Mouse (Mus musculus) spleen, adult 2 months (tissue): ENCODE data around the gene Kat6b. TPM values are rescaled to one million over a fixed set of nuclear protein-coding genes. Genes with fewer than 3 reads are reported as not detected.
"Not testable (repeated sequence)": the region's sequence is repeated elsewhere in the genome, so short reads cannot be mapped to it uniquely, and the experiment has no call there.

Source experiments
- DNase-seq, 2 experiments: peaks; one replicate each; pipeline versions ENCODE4 v3.0.0 to v3.0.0-alpha.2; 2012 to 2021; ENCODE audit warnings: low spot score in 2 of 2, low read depth in 1 of 2
- H3K27ac ChIP-seq: fragments of 200-500 bp; 2 replicates; pipeline ENCODE4 v1.5.1; 2012; ENCODE audit warnings: low read length, inconsistent platforms; ENCODE audit not compliant: insufficient read depth
- H3K27me3 ChIP-seq: fragments of 200-500 bp; 2 replicates; pipeline ENCODE4 v1.6.1; 2012; ENCODE audit warnings: mild to moderate bottlenecking, moderate library complexity, low read length, inconsistent platforms; ENCODE audit not compliant: control insufficient read depth, insufficient read depth
- H3K36me3 ChIP-seq: fragments of 200-500 bp; 2 replicates; pipeline ENCODE4 v1.6.1; 2012; ENCODE audit warnings: mild to moderate bottlenecking, low read length, inconsistent platforms; ENCODE audit not compliant: control insufficient read depth, insufficient read depth
- H3K4me1 ChIP-seq: fragments of 200-500 bp; 2 replicates; pipeline ENCODE4 v1.6.1; 2011; ENCODE audit warnings: inconsistent platforms; ENCODE audit not compliant: control insufficient read depth, insufficient read depth, insufficient read length
- H3K4me3 ChIP-seq: fragments of 200-500 bp; 2 replicates; pipeline ENCODE4 v1.5.1; 2011; ENCODE audit warnings: mild to moderate bottlenecking, inconsistent platforms; ENCODE audit not compliant: insufficient read depth, insufficient read length; ENCODE audit errors: extremely low read depth
- CTCF ChIP-seq: fragments of 200-500 bp; IDR thresholded peaks from 2 replicates; pipeline ENCODE4 v1.5.1; 2011; ENCODE audit warnings: mild to moderate bottlenecking, inconsistent platforms; ENCODE audit not compliant: insufficient read depth, insufficient read length, insufficient replicate concordance; ENCODE audit errors: extremely low read depth
- POLR2A ChIP-seq: fragments of 200-500 bp; IDR thresholded peaks from 2 replicates; pipeline ENCODE4 v1.6.1; 2011; ENCODE audit warnings: low read depth, low read length, inconsistent platforms
- WGBS: fragments of 180-500 bp; shearing (Covaris S2); methylation state at CpG from one replicate; pipeline ENCODE4 v1.1.7; 2018; 5-methylcytosine and 5-hydroxymethylcytosine counted together
- polyA plus RNA-seq: library from polyadenylated mRNA; depleted of rRNA; stranded (reverse); fragments of >200 nt; gene quantifications from 2 replicates; pipeline ENCODE4 v1.2.3, GENCODE M21; 2012

The Kat6b gene
- polyA plus RNA-seq, 1 experiment = 6.1 TPM

DNA sequence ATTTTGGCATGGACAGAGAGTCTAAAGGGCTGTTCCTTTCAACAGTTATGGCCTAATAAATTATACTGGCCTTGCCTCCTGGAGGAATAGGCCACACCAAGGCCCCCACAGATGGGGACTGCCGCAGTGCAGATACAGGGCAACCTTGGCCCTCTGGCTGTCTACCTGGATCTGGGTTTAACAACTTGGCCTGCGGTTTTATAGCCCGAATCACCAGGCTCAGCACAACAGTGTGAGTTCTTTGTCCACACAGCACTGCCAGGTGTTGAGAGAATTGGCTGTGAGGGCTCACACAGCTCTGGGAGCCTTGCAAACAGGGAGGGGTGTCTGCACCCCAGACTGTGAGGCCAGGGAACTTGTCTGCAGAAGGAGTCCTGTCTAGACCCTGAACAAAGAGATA is 18.8 kb upstream of the Kat6b start:
- no peaks in the 10 kb centered on the region for H3K36me3 ChIP-seq
- no peak for DNase-seq
- WGBS = 93% methylated on average over 3 of the region's 3 CpGs
- no peaks in the 10 kb centered on the region for H3K4me1 ChIP-seq
- H3K27me3 ChIP-seq = no peaks in the 10 kb centered on the region
- TF ChIP-seq POLR2A (no peak), CTCF (no peak)
- no peak overlapping the region for H3K27ac ChIP-seq
- no peak overlapping the region for H3K4me3 ChIP-seq

DNA sequence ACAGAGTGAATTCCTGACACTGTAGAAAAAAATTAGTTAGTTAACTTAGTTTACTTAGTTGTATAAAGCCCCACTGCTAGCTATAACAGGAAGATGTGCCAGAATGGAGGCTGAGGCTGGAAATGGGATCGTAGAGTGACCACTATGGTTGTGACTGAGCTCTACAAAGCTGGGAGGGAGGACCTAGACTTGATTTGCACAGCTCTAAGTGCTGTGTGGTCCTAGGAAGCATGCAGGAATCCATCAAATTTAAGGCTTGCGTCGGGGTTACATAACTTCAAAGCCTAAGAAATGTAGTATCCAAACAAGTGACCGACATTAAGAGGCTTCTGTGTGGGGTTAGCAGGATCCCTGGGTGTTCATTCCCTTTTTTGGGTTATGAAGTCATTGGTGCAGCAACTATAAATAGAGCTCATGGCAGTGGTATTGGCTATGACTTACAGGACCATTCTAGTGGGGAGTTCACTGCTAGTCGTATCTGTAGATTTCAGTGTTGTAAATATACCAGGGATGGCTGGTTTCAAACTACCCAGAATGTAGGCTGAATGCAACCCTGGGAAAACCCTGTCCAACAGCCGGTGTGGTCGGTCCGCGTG is 18.0 kb upstream of the Kat6b start:
- Histone ChIP-seq H3K4me1 (no peaks in the 10 kb centered on the region), H3K27ac (no peak overlapping the region), H3K27me3 (no peaks in the 10 kb centered on the region), H3K4me3 (no peak overlapping the region), H3K36me3 (no peaks in the 10 kb centered on the region)
- TF ChIP-seq POLR2A (no peak), CTCF (no peak)
- 94% methylated on average over 9 of the region's 9 CpGs for WGBS
- no peak for DNase-seq

DNA sequence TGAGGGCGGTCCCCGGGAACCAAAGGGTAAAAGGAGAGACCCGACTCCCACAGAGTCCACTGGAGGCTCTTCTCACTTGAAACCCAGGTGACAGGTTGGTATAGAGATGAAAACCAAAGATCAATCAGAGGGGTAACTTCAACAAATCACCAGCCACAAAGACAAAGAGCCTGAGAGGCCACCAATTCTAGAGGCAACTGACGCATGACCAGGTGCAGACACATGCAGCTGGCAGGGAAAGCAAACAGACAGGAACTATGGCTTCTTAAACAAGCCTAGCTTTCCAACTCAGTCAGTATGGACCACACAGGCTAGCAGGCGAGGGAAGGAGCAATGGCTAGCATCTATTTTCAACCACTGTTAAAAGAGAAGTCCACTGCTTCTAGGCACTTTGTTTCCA is 10.8 kb upstream of the Kat6b start:
- no peak for DNase-seq
- H3K27ac ChIP-seq = no peak overlapping the region
- H3K4me1 ChIP-seq = no peaks in the 10 kb centered on the region
- no peaks in the 10 kb centered on the region for H3K27me3 ChIP-seq
- 64% methylated on average over 5 of the region's 5 CpGs for WGBS
- H3K36me3 ChIP-seq = no peaks in the 10 kb centered on the region
- no peak overlapping the region for H3K4me3 ChIP-seq
- TF ChIP-seq POLR2A = no peak
- TF ChIP-seq CTCF = no peak

DNA sequence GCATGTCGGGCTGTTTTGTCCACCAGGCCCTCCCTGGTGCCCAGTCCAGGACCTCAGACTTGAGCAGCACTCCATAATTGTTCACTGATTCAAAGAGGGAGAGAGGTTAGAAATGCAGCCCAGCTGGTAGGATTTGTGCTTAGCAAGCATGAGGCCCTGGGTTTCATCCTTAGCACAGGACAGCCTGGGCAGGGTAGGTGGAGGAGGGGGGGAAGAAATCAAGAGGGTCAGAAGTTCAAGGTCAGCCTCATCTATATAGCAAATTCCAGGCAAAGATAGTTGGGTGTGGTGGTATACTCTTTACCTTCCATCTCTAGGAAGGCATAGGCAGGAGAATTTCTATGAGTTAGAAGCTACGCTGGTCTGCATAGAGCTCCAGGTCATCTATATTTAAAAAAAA is 9.3 kb upstream of the Kat6b start:
- 96% methylated on average over 2 of the region's 2 CpGs for WGBS
- Histone ChIP-seq H3K36me3 (no peaks in the 10 kb centered on the region), H3K27ac (no peak overlapping the region), H3K4me3 (no peak overlapping the region), H3K27me3 (no peaks in the 10 kb centered on the region), H3K4me1 (no peaks in the 10 kb centered on the region)
- no peak for TF ChIP-seq POLR2A
- no peak for TF ChIP-seq CTCF
- DNase-seq = no peak

DNA sequence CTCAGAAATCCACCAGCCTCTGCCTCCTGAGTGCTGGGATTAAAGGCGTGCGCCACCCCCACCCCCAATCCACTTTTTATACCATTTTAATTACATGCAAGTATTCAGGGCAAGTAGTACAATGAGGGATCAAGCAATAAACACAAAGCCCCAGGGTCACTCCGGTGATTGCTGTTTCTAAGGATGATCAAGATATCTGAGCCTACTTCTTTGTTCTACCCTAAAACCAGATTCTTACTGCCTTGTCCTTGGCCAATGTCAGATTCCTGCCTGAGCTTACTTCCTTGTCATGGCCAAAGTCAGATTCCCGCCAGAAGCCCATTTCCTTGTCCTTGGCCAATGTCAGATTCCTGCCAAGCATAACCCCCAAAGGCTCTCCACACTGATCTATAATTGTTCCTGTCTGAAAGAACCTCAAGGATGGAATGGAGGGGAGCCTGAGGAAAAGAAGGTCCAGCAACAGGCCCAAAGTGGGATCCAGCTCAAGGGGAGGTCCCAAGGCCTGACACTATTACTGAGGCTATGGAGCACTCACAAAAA is 6.6 kb upstream of the Kat6b start:
- not testable (repeated sequence) for H3K36me3 ChIP-seq, H3K27me3 ChIP-seq, H3K4me3 ChIP-seq, DNase-seq, H3K27ac ChIP-seq, H3K4me1 ChIP-seq
- WGBS = 89% methylated on average over 4 of the region's 4 CpGs

DNA sequence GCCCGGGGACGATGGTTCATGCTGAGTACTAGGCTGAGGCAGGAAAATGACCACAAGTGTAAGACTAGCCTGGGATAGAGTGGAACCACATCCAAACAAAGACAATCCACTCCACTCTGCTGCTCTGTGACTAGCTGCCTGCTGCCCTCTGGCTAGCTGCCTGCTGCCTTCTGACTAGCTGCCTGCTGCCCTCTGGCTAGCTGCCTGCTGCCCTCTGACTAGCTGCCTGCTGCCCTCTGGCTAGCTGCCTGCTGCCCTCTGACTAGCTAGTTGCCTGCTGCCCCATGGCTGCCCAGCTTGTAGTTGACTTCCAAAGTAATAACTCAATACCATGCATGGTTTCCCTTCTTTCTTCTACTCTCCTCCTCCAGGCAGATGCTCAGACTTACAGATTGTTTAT is 4.1 kb upstream of the Kat6b start:
- no peaks in the 10 kb centered on the region for H3K4me1 ChIP-seq
- no peak overlapping the region for H3K4me3 ChIP-seq
- 80% methylated on average over 2 of the region's 2 CpGs for WGBS
- no peaks in the 10 kb centered on the region for H3K36me3 ChIP-seq
- H3K27me3 ChIP-seq = no peaks in the 10 kb centered on the region
- DNase-seq = no peak
- no peak overlapping the region for H3K27ac ChIP-seq
- TF ChIP-seq POLR2A (no peak), CTCF (no peak)

DNA sequence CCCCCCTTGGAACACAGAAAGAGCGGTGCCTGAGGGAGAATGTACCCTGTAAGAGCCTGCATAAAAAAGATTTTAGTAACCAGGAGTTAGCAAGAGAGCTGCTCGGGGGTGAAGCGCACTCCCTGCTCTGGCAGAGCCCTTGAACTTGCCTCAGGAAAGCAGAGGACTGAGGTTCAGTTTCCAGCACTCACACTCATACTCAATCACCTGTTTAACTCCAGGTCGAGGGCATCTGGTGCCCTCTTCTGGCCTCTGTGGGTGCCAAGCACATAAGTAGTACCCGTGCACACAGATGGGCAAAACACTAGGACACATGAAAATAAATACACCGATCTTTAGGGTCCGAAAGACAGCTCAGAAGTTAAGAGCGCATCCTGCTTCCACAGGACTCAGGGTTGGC is 1.7 kb upstream of the Kat6b start:
- H3K4me1 ChIP-seq = no peaks in the 10 kb centered on the region
- H3K36me3 ChIP-seq = no peaks in the 10 kb centered on the region
- H3K27ac ChIP-seq = no peak overlapping the region
- DNase-seq = no peak
- WGBS = 93% methylated on average over 8 of the region's 8 CpGs
- TF ChIP-seq CTCF (no peak), POLR2A (no peak)
- no peaks in the 10 kb centered on the region for H3K27me3 ChIP-seq
- no peak overlapping the region for H3K4me3 ChIP-seq
